Mouse (Mus musculus): ENCODE measurements at regions not wholly inside any gene's neighbourhood (a gene's known extent, or its start where the extent isn't known, plus 50 kb on each side); places are given as distances from the start of the nearest gene placed in this dataset.
A peak's percentile ranks its signal among the peaks of the same experiment; 100 is the strongest.
"Not testable (repeated sequence)": the region's sequence is repeated elsewhere in the genome, so short reads cannot be mapped to it uniquely, and the experiment has no call there.

DNA sequence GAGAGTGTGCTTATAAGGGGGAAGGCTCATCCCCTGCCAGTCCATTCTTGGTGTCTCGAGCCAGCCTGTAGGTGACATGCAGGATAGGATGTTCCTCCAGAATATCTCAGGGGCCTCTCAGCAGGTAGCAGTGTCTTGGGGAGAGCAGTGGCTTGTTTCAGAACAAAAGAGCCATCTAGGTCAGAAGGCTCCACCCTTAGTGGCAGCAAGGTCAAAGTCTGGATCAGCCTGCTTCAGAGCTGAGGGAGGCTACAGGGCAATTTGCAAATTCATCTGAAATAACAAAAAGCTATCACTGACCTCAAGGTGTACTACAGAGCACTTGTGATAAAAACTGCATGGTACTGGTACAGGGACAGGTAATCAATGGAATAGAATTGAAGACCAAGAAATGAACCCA is 1679.5 kb downstream of the Stim2 start:
- not testable (repeated sequence) for DNase-seq; H3K4me1 ChIP-seq (ENCODE audit: insufficient read depth); H3K9ac ChIP-seq; ATAC-seq; H3K27ac ChIP-seq (ENCODE audit: low read depth, low read length); H3K4me2 ChIP-seq (ENCODE audit: low read depth); H3K9me3 ChIP-seq (ENCODE audit: low read length); H3K36me3 ChIP-seq (ENCODE audit: insufficient read depth); H3K27me3 ChIP-seq (ENCODE audit: insufficient read depth, low read length); H3K4me3 ChIP-seq (ENCODE audit: low read depth, low read length)
- WGBS, result 83% methylated on average over 1 of the region's 1 CpGs

DNA sequence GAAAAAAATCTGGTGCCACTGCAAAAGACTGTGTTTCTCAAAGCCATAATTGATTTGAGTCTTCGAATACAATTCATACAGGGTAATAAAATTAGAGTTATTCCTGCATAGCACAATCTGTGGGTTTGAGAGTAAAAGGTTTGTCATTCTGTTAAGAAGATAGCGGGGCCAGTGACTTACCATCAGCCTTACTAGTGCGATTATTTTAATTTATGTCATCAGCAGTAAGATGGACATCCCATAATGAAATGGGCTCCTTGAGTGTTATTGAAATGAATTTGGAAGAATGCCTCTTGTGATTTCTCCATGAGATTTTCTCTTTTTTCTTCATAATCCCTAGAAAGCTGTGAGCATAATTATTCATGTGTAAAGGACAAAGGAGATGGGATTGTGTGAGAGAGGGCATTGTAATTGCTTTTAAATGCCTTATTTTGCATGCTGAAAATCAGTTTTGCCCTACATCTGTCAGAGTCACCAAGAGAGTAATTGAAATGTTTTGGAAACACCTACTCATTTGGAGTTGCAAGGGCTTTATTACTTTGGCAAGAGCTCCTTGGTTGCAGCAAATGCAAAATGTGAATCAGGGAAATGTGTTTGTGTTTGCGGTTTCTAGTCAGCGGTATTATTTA is 1692.9 kb downstream of the Stim2 start:
- Histone ChIP-seq H3K9ac (no peak overlapping the region), H3K9me3 (ENCODE audit: low read length) (no peaks in the 10 kb centered on the region), H3K4me2 (ENCODE audit: low read depth) (no peak overlapping the region), H3K36me3 (ENCODE audit: insufficient read depth) (no peaks in the 10 kb centered on the region), H3K4me3 (ENCODE audit: low read depth, low read length) (no peak overlapping the region), H3K27ac (ENCODE audit: low read depth, low read length) (no peak overlapping the region), H3K27me3 (ENCODE audit: insufficient read depth, low read length) (no peaks in the 10 kb centered on the region), H3K4me1 (ENCODE audit: insufficient read depth) (no peaks in the 10 kb centered on the region)
- WGBS, result 29% methylated on average over 5 of the region's 5 CpGs
- peak; percentile 31 for DNase-seq
- peak; percentile 47; the same call in 1 of the 2 replicates for ATAC-seq
- TF ChIP-seq CTCF (IDR thresholded peaks at IDR 0.05; ENCODE audit: low read depth), result no peak

DNA sequence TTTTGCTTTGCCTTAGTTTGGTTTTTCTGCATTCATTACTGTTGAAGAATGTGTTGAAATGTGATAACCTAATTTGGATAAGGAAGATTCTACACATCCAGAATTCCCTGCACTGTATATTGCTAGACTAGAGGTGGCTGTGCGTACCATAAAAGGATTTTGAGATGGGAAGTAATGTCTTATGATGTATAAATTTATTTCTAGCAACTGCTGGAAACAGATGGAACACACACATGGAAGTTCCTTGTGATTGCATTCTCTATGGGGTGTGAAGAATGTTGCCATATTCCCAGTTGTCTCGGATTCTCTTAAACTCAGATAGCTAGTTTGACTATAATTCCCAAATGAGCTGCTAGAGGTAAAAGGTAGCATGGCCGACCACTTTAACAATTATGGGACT is 1706.2 kb downstream of the Stim2 start:
- Histone ChIP-seq H3K36me3 (ENCODE audit: insufficient read depth) (no peaks in the 10 kb centered on the region), H3K27ac (ENCODE audit: low read depth, low read length) (no peak overlapping the region), H3K9ac (no peak overlapping the region), H3K4me3 (ENCODE audit: low read depth, low read length) (no peak overlapping the region), H3K4me1 (ENCODE audit: insufficient read depth) (no peaks in the 10 kb centered on the region), H3K27me3 (ENCODE audit: insufficient read depth, low read length) (no peaks in the 10 kb centered on the region), H3K4me2 (ENCODE audit: low read depth) (no peak overlapping the region), H3K9me3 (ENCODE audit: low read length) (no peaks in the 10 kb centered on the region)
- no peak for TF ChIP-seq CTCF (IDR thresholded peaks at IDR 0.05; ENCODE audit: low read depth)
- ATAC-seq, result peak; percentile 59
- DNase-seq, result peak; percentile 34
- WGBS, result 75% methylated on average over 3 of the region's 3 CpGs

DNA sequence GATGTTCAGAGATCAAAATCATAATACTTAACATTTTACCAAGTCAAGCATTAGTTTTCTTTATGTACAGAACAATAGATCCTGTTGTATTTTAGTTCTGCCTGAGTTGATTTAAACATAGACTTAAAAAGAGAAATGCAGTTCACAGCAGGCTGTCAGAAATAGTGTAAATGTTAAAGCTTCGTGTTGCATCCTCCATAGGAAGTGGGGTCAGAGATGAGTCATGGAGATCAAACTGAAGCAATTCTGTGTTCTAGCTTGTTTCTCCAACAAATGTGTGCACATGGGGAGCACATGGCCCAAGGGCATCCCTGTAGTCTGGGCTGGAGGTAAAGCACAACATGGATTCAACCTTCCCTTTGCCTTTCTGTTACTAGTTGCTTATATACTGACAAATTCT is 1713.5 kb downstream of the Stim2 start:
- DNase-seq (no peak), ATAC-seq (no peak)
- Histone ChIP-seq H3K4me3 (ENCODE audit: low read depth, low read length) (no peak overlapping the region), H3K27ac (ENCODE audit: low read depth, low read length) (no peak overlapping the region), H3K27me3 (ENCODE audit: insufficient read depth, low read length) (no peaks in the 10 kb centered on the region), H3K36me3 (ENCODE audit: insufficient read depth) (no peaks in the 10 kb centered on the region), H3K9ac (no peak overlapping the region), H3K4me2 (ENCODE audit: low read depth) (no peak overlapping the region), H3K9me3 (ENCODE audit: low read length) (no peaks in the 10 kb centered on the region), H3K4me1 (ENCODE audit: insufficient read depth) (no peaks in the 10 kb centered on the region)
- TF ChIP-seq CTCF (IDR thresholded peaks at IDR 0.05; ENCODE audit: low read depth), result no peak
- WGBS, result 23% methylated on average over 1 of the region's 1 CpGs

DNA sequence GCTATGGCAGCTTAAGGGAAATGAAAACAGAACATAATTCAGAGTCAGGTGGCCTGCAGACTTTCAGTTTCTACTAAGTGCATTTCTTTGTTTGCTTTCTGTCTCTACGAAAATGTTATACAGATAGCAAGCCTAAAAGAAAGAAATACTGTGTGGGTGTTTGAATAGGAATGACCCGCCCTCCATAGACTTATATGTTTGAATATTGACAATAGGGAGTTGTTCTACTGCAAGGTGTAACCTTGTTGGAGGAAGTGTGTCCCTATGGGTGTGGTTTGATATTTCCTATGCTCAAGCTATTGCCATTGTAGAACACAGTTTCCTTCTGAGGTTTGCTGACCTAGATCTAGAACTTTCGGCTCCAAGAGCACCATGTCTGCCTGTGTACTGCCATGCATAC is 1736.8 kb downstream of the Stim2 start:
- no peak for TF ChIP-seq CTCF (IDR thresholded peaks at IDR 0.05; ENCODE audit: low read depth)
- ATAC-seq, result no peak
- DNase-seq, result no peak
- Histone ChIP-seq H3K9me3 (ENCODE audit: low read length) (no peaks in the 10 kb centered on the region), H3K27ac (ENCODE audit: low read depth, low read length) (no peak overlapping the region), H3K27me3 (ENCODE audit: insufficient read depth, low read length) (no peaks in the 10 kb centered on the region), H3K36me3 (ENCODE audit: insufficient read depth) (no peaks in the 10 kb centered on the region), H3K4me2 (ENCODE audit: low read depth) (no peak overlapping the region), H3K4me3 (ENCODE audit: low read depth, low read length) (no peak overlapping the region), H3K9ac (no peak overlapping the region), H3K4me1 (ENCODE audit: insufficient read depth) (no peaks in the 10 kb centered on the region)
- 88% methylated on average over 3 of the region's 3 CpGs for WGBS

DNA sequence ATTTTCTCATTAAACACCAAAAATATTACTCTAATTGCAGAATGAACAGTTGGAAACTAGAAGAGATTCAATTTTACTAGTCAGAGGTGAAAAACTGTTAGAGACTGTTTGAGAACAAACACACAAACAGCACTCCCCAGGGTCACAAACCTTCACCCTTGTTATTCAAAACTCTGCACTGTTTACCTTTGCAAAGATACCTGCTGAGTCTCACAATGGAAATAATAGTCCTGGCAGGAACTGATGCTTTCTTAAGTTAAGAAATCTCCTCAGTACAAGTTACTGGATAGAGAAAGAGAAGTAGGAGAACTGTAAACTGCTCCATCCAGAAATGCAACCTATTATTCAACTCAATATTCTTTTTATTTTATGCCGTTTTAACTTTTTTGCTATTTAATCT is 1763.5 kb downstream of the Stim2 start:
- ATAC-seq, result no peak

DNA sequence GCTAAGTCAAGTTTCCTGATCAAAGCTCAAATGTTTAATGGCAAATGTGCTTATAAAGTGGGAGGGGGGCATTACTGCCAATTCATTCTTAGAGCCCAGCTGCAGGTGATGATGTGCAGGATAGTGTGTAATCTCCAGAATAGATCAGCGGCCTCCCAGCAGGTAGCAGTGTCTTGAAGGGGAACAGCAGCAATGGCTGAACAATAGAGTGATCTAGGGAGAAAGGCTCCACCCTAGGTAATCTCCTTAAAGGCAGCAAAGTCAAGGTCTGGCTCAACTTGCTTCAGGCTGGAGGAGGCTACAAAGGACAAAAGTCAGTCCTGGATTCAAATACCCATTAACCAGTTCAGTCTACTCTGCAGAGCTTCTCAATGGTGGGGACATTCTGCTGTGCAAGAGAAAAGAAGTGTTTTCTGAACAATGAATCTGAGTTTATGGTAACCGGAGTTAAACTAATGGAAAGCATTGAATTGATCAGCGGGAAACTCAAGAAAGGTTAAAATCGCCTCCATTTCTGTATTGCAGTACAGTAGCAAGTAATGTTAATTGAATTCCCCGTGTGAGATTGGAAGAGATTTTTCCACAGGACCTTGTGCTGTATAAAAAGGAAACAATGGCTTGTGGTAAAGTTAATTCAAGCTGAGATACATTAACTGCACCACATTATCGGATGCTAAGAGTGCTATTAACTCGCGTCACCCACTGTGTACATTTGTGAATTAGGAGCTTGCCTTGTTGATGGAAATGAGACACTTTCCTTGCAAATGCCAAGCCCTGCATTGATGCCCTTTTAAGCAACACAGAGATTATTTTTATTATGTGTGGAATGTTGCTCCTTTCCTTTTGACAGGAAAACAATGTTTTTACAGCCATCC is 1793.7 kb downstream of the Stim2 start:
- no peaks in the 10 kb centered on the region for H3K27me3 ChIP-seq (ENCODE audit: insufficient read depth, low read length)
- 35% methylated on average over 8 of the region's 8 CpGs for WGBS
- H3K27ac ChIP-seq (ENCODE audit: low read depth, low read length), result no peak overlapping the region
- no peaks in the 10 kb centered on the region for H3K9me3 ChIP-seq (ENCODE audit: low read length)
- H3K36me3 ChIP-seq (ENCODE audit: insufficient read depth), result no peaks in the 10 kb centered on the region
- no peaks in the 10 kb centered on the region for H3K4me1 ChIP-seq (ENCODE audit: insufficient read depth)
- H3K9ac ChIP-seq, result no peak overlapping the region
- H3K4me2 ChIP-seq (ENCODE audit: low read depth), result no peak overlapping the region
- no peak; the same call in 1 of the 2 replicates for ATAC-seq
- H3K4me3 ChIP-seq (ENCODE audit: low read depth, low read length), result no peak overlapping the region
- no peak for DNase-seq
- no peak for TF ChIP-seq CTCF (IDR thresholded peaks at IDR 0.05; ENCODE audit: low read depth)

More for the DNA sequence above, 1763.5 kb downstream of the Stim2 start:
- Histone ChIP-seq H3K27me3 (ENCODE audit: insufficient read depth, low read length) (no peaks in the 10 kb centered on the region), H3K27ac (ENCODE audit: low read depth, low read length) (no peak overlapping the region), H3K4me3 (ENCODE audit: low read depth, low read length) (no peak overlapping the region), H3K4me2 (ENCODE audit: low read depth) (no peak overlapping the region), H3K36me3 (ENCODE audit: insufficient read depth) (no peaks in the 10 kb centered on the region), H3K9me3 (ENCODE audit: low read length) (no peaks in the 10 kb centered on the region), H3K4me1 (ENCODE audit: insufficient read depth) (no peaks in the 10 kb centered on the region), H3K9ac (no peak overlapping the region)
- no peak for TF ChIP-seq CTCF (IDR thresholded peaks at IDR 0.05; ENCODE audit: low read depth)
- no peak for DNase-seq
- 94% methylated on average over 1 of the region's 1 CpGs for WGBS

Data from forebrain, postnatal 0 days (tissue).